Mouse (Mus musculus) hindbrain, embryonic 16.5 days (tissue): Measurements from ENCODE around the gene Klf12. TPM values are rescaled to one million over a fixed set of nuclear protein-coding genes. Genes with fewer than 3 reads are reported as not detected.

Experiments used
- ATAC-seq: fragments of 200-750 bp; cut with Nextera tagmentation; 2 replicates; pipeline ENCODE4 v1.8.0; 2017; ENCODE audit warnings: moderate TSS enrichment, moderate library complexity
- H3K27ac ChIP-seq: fragments of 300-500 bp; sonication (generic); 2 replicates; pipeline ENCODE4 v1.5.1; 2014; ENCODE audit warnings: low read depth, mild to moderate bottlenecking, control low read depth, low read length, moderate library complexity
- H3K27me3 ChIP-seq: fragments of 300-500 bp; sonication (generic); replicated peaks from 2 replicates; pipeline ENCODE4 v1.6.1; 2014; ENCODE audit warnings: low read length; ENCODE audit not compliant: control insufficient read depth, insufficient read depth
- H3K36me3 ChIP-seq: fragments of 300-500 bp; sonication (generic); 2 replicates; pipeline ENCODE4 v1.6.1; 2014; ENCODE audit warnings: mild to moderate bottlenecking, low read length, moderate library complexity, mixed read lengths; ENCODE audit not compliant: control insufficient read depth, insufficient read depth
- H3K4me1 ChIP-seq: fragments of 300-500 bp; sonication (generic); 2 replicates; pipeline ENCODE4 v1.6.1; 2014; ENCODE audit warnings: low read depth, low read length; ENCODE audit not compliant: control insufficient read depth, insufficient read depth
- H3K4me2 ChIP-seq: fragments of 300-500 bp; sonication (generic); 2 replicates; pipeline ENCODE4 v1.6.1; 2014; ENCODE audit warnings: mild to moderate bottlenecking, low read length, control low read depth, moderate library complexity
- H3K4me3 ChIP-seq: fragments of 300-500 bp; sonication (generic); 2 replicates; pipeline ENCODE4 v1.5.1; 2014; ENCODE audit warnings: mild to moderate bottlenecking, low read length, control low read depth, moderate library complexity
- H3K9ac ChIP-seq: fragments of 300-500 bp; sonication (generic); 2 replicates; pipeline ENCODE4 v1.6.1; 2014; ENCODE audit warnings: low read depth, mild to moderate bottlenecking, control low read depth, low read length, moderate library complexity
- H3K9me3 ChIP-seq: fragments of 300-500 bp; sonication (generic); 2 replicates; pipeline ENCODE4 v1.6.1; 2014; ENCODE audit warnings: mild to moderate bottlenecking, low read length, moderate library complexity; ENCODE audit not compliant: control insufficient read depth
- WGBS: fragments of 180-500 bp; shearing (Covaris S2); extraction: QIAGEN DNeasy Blood & Tissue Kit; methylation state at CpG from one replicate; pipeline ENCODE4 v1.1.7; 2014; 5-methylcytosine and 5-hydroxymethylcytosine counted together
- polyA plus RNA-seq: library from polyadenylated mRNA; unstranded; fragments of >200 nt; fragmentation: Nextera tagmentation; extraction: Ambion mirVana; gene quantifications from 2 replicates; pipeline ENCODE4 v1.2.1, GENCODE M21; 2015

Klf12 gene
- polyA plus RNA-seq, 1 experiment from 2014 or later: 39.9 TPM

DNA sequence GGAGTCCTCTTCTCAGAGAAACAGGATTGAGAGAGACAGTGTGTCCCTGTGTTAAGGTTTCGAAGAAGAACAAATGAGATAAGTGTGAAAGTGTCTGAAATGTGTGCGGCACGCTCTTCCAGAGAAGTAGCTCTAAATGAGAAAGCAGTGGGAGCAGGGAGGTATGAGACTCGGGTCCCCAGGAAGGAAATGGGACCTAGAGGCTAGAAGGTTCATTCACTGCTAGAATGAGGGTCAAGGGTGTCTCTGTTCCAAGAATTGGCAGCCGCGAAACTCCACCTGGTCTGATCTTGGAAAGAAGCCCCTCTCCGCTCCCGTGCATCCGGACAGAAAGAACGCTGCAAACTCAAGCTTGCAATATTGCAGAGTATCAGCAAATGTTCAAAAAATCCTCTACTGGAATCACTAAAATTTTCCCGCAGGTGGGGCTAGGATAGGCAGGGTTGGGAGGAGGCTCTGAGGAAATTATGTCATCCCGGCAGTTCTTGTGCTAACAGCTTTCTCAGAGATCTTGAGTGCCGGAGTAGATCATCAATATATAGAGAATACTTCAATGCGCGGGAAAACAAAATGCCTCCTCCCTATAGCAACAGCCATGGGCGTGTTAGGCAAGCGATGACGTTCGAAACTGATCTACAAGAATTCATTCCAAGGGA lies 2.2 kb upstream of the Klf12 start:
- Histone ChIP-seq H3K27ac (peak overlapping the region; percentile 97), H3K36me3 (no peaks in the 10 kb centered on the region), H3K27me3 (no peaks in the 10 kb centered on the region), H3K9ac (peak overlapping the region; percentile 88), H3K4me3 (peak overlapping the region; percentile 52), H3K4me2 (peak overlapping the region; percentile 98), H3K9me3 (no peaks in the 10 kb centered on the region), H3K4me1 (peaks cover 6% of the 10 kb centered on the region)
- ATAC-seq: no peak
- 6% methylated on average over 19 of the region's 19 CpGs for WGBS

DNA sequence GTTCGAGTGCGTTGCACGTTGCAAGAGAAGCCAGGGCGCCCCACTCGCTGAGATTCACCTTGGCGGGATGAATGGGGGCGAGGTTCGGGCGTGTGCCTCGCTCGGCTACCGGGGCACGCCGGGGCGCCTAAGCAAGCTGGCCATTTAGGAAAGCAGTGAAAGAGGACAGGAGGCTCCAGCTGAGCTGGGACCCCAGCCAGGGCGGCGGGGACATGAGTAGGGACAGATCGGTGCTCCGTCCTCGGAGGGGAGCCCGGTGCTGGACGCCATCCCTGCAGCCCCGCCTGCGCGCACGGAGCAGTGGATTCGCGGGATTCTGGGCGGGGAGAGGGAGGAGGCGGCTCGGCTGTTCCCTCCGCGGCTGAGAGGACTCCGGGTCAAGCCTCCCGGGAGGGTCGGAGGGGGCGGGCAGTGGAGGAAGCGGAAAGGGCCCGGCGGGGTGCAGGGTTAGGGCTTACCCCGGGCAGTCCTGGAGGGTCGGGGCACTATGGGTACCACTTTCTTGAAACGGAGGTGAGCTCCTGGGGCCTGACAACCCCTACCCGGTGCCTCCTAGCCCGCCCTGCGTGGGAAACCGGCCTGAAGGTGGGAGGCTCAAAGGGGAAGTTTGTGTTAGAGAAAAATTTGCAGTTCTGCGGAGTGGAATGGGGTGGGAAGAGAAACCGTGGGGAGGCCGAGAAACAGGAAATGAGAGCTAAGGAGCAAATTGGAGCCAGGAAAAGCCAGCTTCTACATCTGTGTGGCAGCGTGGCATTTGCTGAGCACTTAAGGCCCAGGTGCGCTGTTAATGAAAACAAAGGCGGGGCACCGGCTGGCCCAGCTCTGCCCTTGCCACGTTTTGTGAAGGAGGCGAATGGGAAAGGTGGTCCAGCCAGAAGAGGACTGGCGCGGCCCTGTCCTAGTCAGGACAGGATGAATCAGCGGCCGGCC lies 1.4 kb upstream of the Klf12 start:
- under 1% methylated on average over 60 of the region's 60 CpGs for WGBS
- Histone ChIP-seq H3K4me1 (peaks cover 8% of the 10 kb centered on the region), H3K27me3 (no peaks in the 10 kb centered on the region), H3K9me3 (no peaks in the 10 kb centered on the region), H3K36me3 (no peaks in the 10 kb centered on the region), H3K4me3 (peak overlapping the region; percentile 52), H3K9ac (peak overlapping the region; percentile 88), H3K27ac (peak overlapping the region; percentile 97), H3K4me2 (peak overlapping the region; percentile 98)
- peak; percentile 67 for ATAC-seq

DNA sequence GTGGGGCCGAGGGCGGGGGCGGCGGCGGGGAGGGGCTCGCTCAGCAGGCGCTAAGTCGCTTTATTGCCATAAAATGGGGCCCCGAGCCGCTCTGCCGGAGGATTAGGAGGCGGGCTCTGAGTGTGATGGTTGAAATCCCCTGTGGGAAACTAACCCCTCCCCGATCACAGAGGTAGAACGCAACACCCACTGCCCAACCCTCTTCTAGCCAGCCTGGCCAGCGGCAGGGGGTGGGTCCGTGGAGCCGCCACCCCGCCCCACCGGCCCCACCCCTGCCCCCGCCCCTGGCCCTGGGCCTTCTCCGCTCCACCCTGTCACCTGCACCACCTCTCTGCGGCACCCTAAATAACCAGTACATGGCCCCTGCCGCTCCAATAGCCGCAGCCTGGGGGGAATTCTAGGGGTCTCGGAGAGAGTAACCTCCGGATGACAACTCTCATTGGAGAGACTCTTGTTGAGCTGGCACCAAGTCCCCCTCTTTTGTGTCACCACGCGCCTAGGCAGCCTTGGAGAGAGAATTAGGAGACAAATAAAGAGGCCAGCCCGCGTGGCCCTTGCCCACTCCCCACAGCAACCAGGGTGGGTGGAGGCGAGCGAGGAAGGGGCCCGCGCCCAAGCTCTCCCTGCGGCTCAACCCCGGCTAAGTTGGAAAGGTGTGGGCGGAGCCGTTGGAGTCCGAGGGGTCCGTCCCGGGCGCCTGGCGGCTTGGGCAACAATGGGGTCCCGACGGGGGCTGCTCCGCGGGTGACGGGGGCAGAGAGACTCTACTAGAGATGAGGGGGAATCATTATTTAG lies 579 bp upstream of the Klf12 start:
- WGBS: under 1% methylated on average over 41 of the region's 48 CpGs
- ATAC-seq: peak; percentile 86
- Histone ChIP-seq H3K36me3 (no peaks in the 10 kb centered on the region), H3K4me3 (peak overlapping the region; percentile 52), H3K27ac (peak overlapping the region; percentile 97), H3K9ac (peak overlapping the region; percentile 88), H3K9me3 (no peaks in the 10 kb centered on the region), H3K4me2 (peak overlapping the region; percentile 98), H3K4me1 (peaks cover 8% of the 10 kb centered on the region), H3K27me3 (no peaks in the 10 kb centered on the region)

DNA sequence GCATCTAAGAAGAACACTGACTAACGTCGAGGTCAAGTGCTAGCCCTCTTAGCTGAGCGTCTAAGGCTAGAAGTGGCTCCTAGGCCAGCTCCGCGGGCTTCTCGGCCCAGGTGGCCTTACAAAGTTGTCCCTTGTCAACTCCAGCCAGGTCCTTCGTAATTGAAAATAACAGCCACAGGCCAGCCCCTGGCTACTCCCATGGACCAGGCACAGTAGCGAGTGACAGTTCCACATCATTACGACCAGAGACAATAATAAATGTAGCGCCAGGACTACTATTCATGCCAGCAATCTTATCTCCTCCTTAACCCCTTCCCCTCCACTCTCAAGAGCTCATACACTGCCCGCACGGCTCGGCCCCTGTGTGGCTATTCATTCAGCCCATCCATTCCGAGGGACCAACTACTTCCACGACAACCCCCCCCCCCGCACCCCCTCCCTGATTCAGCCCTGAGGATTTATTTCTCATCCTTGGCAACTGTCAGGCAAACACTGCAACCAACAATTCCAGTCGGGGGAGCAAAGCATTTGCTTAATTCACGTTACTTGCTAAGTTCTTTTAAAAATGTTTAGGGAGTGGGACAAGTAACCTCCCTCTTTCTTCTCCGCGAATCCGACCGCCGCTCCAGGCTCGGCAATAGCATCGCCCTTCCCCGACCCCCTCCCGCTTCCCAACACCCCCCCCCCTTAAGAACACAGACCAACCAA lies 914 bp downstream of the Klf12 start:
- H3K36me3 ChIP-seq: no peaks in the 10 kb centered on the region
- under 1% methylated on average over 27 of the region's 27 CpGs for WGBS
- peak overlapping the region; percentile 88 for H3K9ac ChIP-seq
- H3K4me2 ChIP-seq: peak overlapping the region; percentile 98
- no peaks in the 10 kb centered on the region for H3K27me3 ChIP-seq
- H3K27ac ChIP-seq: peak overlapping the region; percentile 97
- peak overlapping the region; percentile 52 for H3K4me3 ChIP-seq
- peaks cover 8% of the 10 kb centered on the region for H3K4me1 ChIP-seq
- ATAC-seq: peak; percentile 7; the same call in 1 of the 2 replicates
- no peaks in the 10 kb centered on the region for H3K9me3 ChIP-seq

DNA sequence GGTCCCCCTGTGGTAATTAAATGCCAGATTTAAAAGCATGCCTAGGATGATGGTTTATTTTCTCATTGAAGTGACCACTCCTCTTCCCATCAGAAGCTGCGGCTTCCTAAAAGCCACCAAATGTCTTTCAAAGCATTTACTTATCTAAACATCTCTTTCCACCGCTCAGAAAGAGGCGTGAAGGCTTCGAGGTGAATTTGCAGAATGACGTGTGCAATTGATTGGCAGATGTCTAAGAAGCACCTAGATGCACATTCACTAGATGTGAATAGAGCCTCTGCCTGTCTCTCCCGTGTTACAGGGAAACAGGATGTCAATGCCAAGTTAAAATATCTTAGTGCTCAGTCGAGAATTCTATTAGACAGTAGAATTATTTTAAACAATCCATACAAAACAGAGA lies 1.8 kb downstream of the Klf12 start:
- 7% methylated on average over 7 of the region's 7 CpGs for WGBS

DNA sequence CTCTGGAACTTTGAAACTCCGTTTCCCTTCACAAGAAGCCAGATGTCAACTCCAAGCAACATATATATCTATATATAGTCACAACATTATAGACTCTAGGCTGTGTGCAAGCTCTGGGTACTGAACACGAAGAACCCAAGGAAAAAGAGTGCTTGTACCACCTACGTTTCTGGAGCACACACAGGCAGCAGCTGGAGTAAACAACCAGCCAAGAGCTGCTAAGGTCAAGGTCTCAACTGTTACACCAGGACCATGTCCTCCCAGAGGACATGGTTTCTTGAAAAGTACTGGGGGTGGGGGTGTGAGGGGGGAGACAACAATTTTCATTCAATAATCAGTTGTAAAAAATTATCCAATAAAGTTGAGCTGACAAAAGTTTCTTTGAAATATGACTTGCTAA lies 2.7 kb downstream of the Klf12 start:
- WGBS: 48% methylated on average over 3 of the region's 3 CpGs
- H3K36me3 ChIP-seq: no peaks in the 10 kb centered on the region
- no peaks in the 10 kb centered on the region for H3K27me3 ChIP-seq
- H3K4me2 ChIP-seq: peak overlapping the region; percentile 41
- H3K4me1 ChIP-seq: peaks cover 8% of the 10 kb centered on the region
- no peak overlapping the region for H3K27ac ChIP-seq
- no peak overlapping the region for H3K9ac ChIP-seq
- no peak overlapping the region for H3K4me3 ChIP-seq
- no peaks in the 10 kb centered on the region for H3K9me3 ChIP-seq
- ATAC-seq: no peak

More for the DNA sequence above, 1.8 kb downstream of the Klf12 start:
- ATAC-seq: no peak
- Histone ChIP-seq H3K4me2 (peak overlapping the region; percentile 98), H3K9ac (peak overlapping the region; percentile 47), H3K36me3 (no peaks in the 10 kb centered on the region), H3K4me1 (peaks cover 8% of the 10 kb centered on the region), H3K4me3 (peak overlapping the region; percentile 52), H3K9me3 (no peaks in the 10 kb centered on the region), H3K27me3 (no peaks in the 10 kb centered on the region), H3K27ac (0 out of 2 replicates have a peak overlapping the region, but pooled peaks have one; percentile 2)

DNA sequence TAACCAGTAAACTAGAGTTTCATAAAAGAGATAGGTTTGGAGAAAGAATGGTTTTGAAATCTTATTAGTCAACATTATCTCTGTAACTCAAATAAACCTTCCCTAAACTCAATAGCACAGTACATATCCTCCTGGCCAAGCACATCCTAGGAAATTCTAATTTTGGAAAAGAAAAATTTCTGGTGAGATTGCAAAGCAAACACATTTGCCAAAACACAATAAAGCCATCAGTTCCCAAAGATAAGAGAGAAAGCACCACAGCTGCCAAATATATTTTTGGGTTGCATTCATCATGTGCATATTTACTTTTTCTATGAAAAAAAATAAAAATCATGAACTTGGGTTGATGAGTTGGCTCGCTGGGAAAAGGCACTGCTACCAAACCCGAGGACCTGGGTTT lies 10.3 kb downstream of the Klf12 start:
- WGBS: 93% methylated on average over 2 of the region's 2 CpGs
- Histone ChIP-seq H3K36me3 (no peaks in the 10 kb centered on the region), H3K9ac (no peak overlapping the region), H3K27me3 (no peaks in the 10 kb centered on the region), H3K4me3 (no peak overlapping the region), H3K9me3 (no peaks in the 10 kb centered on the region), H3K4me1 (no peaks in the 10 kb centered on the region), H3K27ac (no peak overlapping the region), H3K4me2 (no peak overlapping the region)
- ATAC-seq: no peak

DNA sequence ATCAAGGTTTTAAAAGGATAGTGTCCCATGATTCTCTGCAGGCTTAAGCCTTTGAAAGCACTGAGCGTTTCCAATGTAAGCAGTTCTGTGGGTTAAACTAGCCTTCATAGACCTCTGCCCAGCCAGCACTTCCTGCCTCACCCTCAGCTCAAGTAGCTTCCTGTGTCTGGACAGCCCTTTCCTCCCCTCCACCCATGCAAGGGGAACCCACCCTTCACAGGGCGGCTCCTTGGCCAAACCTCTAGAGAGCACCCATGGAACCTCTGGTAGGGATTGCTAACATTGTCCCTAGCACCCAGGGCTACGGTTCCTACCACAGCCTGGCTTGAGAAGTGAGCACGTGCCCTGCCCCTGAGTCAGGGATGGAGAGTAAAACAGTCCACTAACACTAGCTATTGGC lies 23.9 kb downstream of the Klf12 start:
- WGBS: 84% methylated on average over 4 of the region's 4 CpGs
- Histone ChIP-seq H3K4me3 (no peak overlapping the region), H3K9ac (no peak overlapping the region), H3K36me3 (no peaks in the 10 kb centered on the region), H3K27me3 (no peaks in the 10 kb centered on the region), H3K4me2 (no peak overlapping the region), H3K9me3 (no peaks in the 10 kb centered on the region), H3K4me1 (no peaks in the 10 kb centered on the region), H3K27ac (peak overlapping the region; percentile 26)
- ATAC-seq: no peak
